Mouse (Mus musculus) liver, embryonic 16.5 days (tissue): ENCODE measurements at regions not wholly inside any gene's neighbourhood (a gene's known extent, or its start where the extent isn't known, plus 50 kb on each side); places are given as distances from the start of the nearest gene placed in this dataset.

ENCODE experiments used
- ATAC-seq: fragments of 200-750 bp; cut with Nextera tagmentation; 2 replicates; pipeline ENCODE4 v1.8.0; 2017; ENCODE audit warnings: low read depth, mild to moderate bottlenecking, moderate number of reproducible peaks, moderate library complexity
- H3K27ac ChIP-seq: fragments of 300-500 bp; sonication (generic); 2 replicates; pipeline ENCODE4 v1.5.1; 2014; ENCODE audit warnings: mild to moderate bottlenecking, low read length
- H3K27me3 ChIP-seq: fragments of 300-500 bp; sonication (generic); 2 replicates; pipeline ENCODE4 v1.6.1; 2014; ENCODE audit warnings: low read depth, low read length, mixed read lengths; ENCODE audit not compliant: control insufficient read depth, insufficient read depth
- H3K36me3 ChIP-seq: fragments of 300-500 bp; sonication (generic); 2 replicates; pipeline ENCODE4 v1.6.1; 2014; ENCODE audit warnings: mild to moderate bottlenecking; ENCODE audit not compliant: control insufficient read depth, insufficient read depth
- H3K4me1 ChIP-seq: fragments of 300-500 bp; sonication (generic); 2 replicates; pipeline ENCODE4 v1.6.1; 2014; ENCODE audit warnings: low read depth, low read length, mixed read lengths; ENCODE audit not compliant: control insufficient read depth
- H3K4me2 ChIP-seq: fragments of 300-500 bp; sonication (generic); 2 replicates; pipeline ENCODE4 v1.6.1; 2014; ENCODE audit warnings: low read depth, low read length, mixed read lengths
- H3K4me3 ChIP-seq: fragments of 300-500 bp; sonication (generic); 2 replicates; pipeline ENCODE4 v1.5.1; 2014; ENCODE audit warnings: low read depth, mild to moderate bottlenecking, low read length
- H3K9ac ChIP-seq: fragments of 300-500 bp; sonication (generic); 2 replicates; pipeline ENCODE4 v1.6.1; 2014; ENCODE audit warnings: low read depth, low read length
- H3K9me3 ChIP-seq: fragments of 300-500 bp; sonication (generic); replicated peaks from 2 replicates; pipeline ENCODE4 v1.6.1; 2016; ENCODE audit warnings: low read length; ENCODE audit not compliant: control insufficient read depth
- WGBS: fragments of 180-500 bp; shearing (Covaris S2); extraction: QIAGEN DNeasy Blood & Tissue Kit; methylation state at CpG from one replicate; pipeline ENCODE4 v1.1.7; 2014; ENCODE audit not compliant: insufficient replicate concordance; 5-methylcytosine and 5-hydroxymethylcytosine counted together

GRCm38 (mm10) chr9:27501816-27502215 is 105.2 kb downstream of the Spata19 start:
- Histone ChIP-seq H3K4me1 (no peaks in the 10 kb centered on the region), H3K27me3 (no peaks in the 10 kb centered on the region), H3K9ac (no peak overlapping the region), H3K27ac (no peak overlapping the region), H3K4me3 (no peak overlapping the region), H3K4me2 (no peak overlapping the region), H3K9me3 (no peaks in the 10 kb centered on the region), H3K36me3 (no peaks in the 10 kb centered on the region)
- ATAC-seq: no peak
- WGBS: 58% methylated on average over 6 of the region's 6 CpGs

- Histone ChIP-seq H3K4me1 (no peaks in the 10 kb centered on the region), H3K36me3 (no peaks in the 10 kb centered on the region), H3K4me2 (no peak overlapping the region), H3K9ac (no peak overlapping the region), H3K27ac (no peak overlapping the region), H3K27me3 (no peaks in the 10 kb centered on the region), H3K9me3 (no peaks in the 10 kb centered on the region), H3K4me3 (no peak overlapping the region)
- 58% methylated on average over 5 of the region's 5 CpGs for WGBS
- ATAC-seq: no peak
Observed at GRCm38 (mm10) chr9:27509157-27509556, 112.6 kb downstream of the Spata19 start.

- H3K4me2 ChIP-seq: no peak overlapping the region
- no peak overlapping the region for H3K9ac ChIP-seq
- no peaks in the 10 kb centered on the region for H3K27me3 ChIP-seq
- no peaks in the 10 kb centered on the region for H3K4me1 ChIP-seq
- WGBS: 73% methylated on average over 9 of the region's 9 CpGs
- no peaks in the 10 kb centered on the region for H3K9me3 ChIP-seq
- no peak overlapping the region for H3K4me3 ChIP-seq
- no peaks in the 10 kb centered on the region for H3K36me3 ChIP-seq
- no peak for ATAC-seq
- no peak overlapping the region for H3K27ac ChIP-seq
Observed at GRCm38 (mm10) chr9:27509711-27510110, 113.1 kb downstream of the Spata19 start.

DNA sequence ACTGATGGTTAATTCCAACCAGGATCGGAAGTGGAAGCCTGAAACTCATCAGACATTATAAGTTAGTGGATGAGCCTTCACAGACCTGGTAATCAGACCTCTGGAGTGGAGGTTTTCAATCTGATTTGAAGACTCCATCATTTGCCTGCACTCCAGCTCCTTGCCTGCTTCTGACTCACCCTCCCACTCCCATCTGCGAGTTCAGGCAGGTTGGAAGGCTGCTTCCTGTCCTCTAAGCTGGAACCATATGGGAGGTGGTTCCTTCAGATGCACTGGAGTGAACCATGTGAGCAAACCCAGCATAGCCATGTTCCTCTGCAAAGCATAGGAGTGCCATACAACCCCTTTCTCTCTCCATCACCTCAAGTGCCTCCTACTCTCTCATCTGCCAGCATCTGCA is 114.6 kb downstream of the Spata19 start:
- Histone ChIP-seq H3K36me3 (no peaks in the 10 kb centered on the region), H3K4me1 (no peaks in the 10 kb centered on the region), H3K4me2 (no peak overlapping the region), H3K9me3 (no peaks in the 10 kb centered on the region), H3K4me3 (no peak overlapping the region), H3K9ac (no peak overlapping the region), H3K27me3 (no peaks in the 10 kb centered on the region), H3K27ac (no peak overlapping the region)
- ATAC-seq: no peak
- WGBS: 43% methylated on average over 2 of the region's 2 CpGs

GRCm38 (mm10) chr9:27515427-27516110 is 119.0 kb downstream of the Spata19 start:
- no peaks in the 10 kb centered on the region for H3K36me3 ChIP-seq
- 51% methylated on average over 4 of the region's 4 CpGs for WGBS
- no peak for ATAC-seq

DNA sequence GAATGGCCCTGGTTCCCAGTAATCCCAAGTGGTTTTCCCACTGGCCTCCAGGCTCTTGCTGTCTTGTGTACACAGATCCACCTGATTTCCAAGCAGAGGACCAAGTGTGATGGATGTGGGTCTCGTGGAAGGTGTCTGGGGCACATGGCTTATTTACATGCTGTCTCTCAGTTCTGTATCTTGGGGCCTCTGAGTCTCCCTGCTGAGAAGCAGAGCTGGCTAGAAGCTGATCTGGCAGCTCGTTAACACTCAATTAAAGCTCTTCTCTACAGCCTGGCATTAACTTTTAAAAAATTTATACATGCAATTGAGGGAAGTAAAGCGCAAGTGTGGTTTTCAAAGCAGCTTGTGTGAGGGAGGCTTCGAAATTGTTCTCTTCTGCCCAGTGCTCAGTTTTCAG is 121.4 kb downstream of the Spata19 start:
- H3K4me1 ChIP-seq: no peaks in the 10 kb centered on the region

More at GRCm38 (mm10) chr9:27515427-27516110, 119.0 kb downstream of the Spata19 start:
- Histone ChIP-seq H3K27ac (no peak overlapping the region), H3K27me3 (no peaks in the 10 kb centered on the region), H3K9ac (no peak overlapping the region), H3K4me1 (no peaks in the 10 kb centered on the region), H3K4me3 (no peak overlapping the region), H3K9me3 (no peaks in the 10 kb centered on the region), H3K4me2 (no peak overlapping the region)

DNA sequence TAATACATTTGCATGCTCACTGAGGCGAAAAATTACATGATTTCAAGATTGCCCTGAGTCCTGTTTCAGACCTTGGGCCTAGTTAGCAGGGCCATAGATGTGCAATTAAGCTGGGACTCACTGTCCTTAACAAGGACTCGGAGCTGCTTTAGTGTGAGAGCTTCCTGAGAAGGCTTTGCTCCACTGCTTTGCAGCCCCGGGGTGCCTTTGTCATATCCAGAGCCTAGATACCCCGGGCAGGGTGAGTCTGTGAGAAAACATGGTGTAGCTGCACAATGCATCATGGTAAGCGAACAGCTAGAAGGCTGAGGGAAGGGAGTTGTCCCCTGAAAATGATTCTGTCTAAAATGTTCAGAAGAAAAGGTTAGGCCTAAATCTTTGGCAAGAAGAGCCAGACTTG is 123.1 kb downstream of the Spata19 start:
- Histone ChIP-seq H3K27ac (no peak overlapping the region), H3K4me1 (no peaks in the 10 kb centered on the region)
- WGBS: 45% methylated on average over 5 of the region's 5 CpGs

More for the DNA sequence above, 121.4 kb downstream of the Spata19 start:
- Histone ChIP-seq H3K36me3 (no peaks in the 10 kb centered on the region), H3K4me3 (no peak overlapping the region), H3K27me3 (no peaks in the 10 kb centered on the region), H3K4me2 (no peak overlapping the region), H3K9me3 (no peaks in the 10 kb centered on the region), H3K27ac (no peak overlapping the region), H3K9ac (no peak overlapping the region)
- 48% methylated on average over 4 of the region's 4 CpGs for WGBS
- ATAC-seq: no peak

GRCm38 (mm10) chr9:27521181-27521580 is 124.6 kb downstream of the Spata19 start:
- H3K4me2 ChIP-seq: no peak overlapping the region
- H3K4me3 ChIP-seq: no peak overlapping the region
- no peak for ATAC-seq
- H3K4me1 ChIP-seq: no peaks in the 10 kb centered on the region
- WGBS: 43% methylated on average over 3 of the region's 3 CpGs
- H3K9me3 ChIP-seq: no peaks in the 10 kb centered on the region
- no peaks in the 10 kb centered on the region for H3K27me3 ChIP-seq
- H3K9ac ChIP-seq: no peak overlapping the region
- H3K27ac ChIP-seq: no peak overlapping the region
- H3K36me3 ChIP-seq: no peaks in the 10 kb centered on the region

More for the DNA sequence above, 123.1 kb downstream of the Spata19 start:
- no peaks in the 10 kb centered on the region for H3K9me3 ChIP-seq
- no peak overlapping the region for H3K4me3 ChIP-seq
- no peak overlapping the region for H3K9ac ChIP-seq
- H3K27me3 ChIP-seq: no peaks in the 10 kb centered on the region
- no peak for ATAC-seq
- no peak overlapping the region for H3K4me2 ChIP-seq
- no peaks in the 10 kb centered on the region for H3K36me3 ChIP-seq

GRCm38 (mm10) chr9:27526681-27527080 is 130.1 kb downstream of the Spata19 start:
- H3K4me3 ChIP-seq: no peak overlapping the region
- no peaks in the 10 kb centered on the region for H3K36me3 ChIP-seq
- no peak overlapping the region for H3K27ac ChIP-seq
- WGBS: 58% methylated on average over 3 of the region's 3 CpGs
- H3K4me2 ChIP-seq: no peak overlapping the region
- H3K4me1 ChIP-seq: no peaks in the 10 kb centered on the region
- no peaks in the 10 kb centered on the region for H3K27me3 ChIP-seq
- ATAC-seq: no peak
- no peak overlapping the region for H3K9ac ChIP-seq
- no peaks in the 10 kb centered on the region for H3K9me3 ChIP-seq
